Mouse (Mus musculus) ES-Bruce4 (cell line): ENCODE measurements around the gene 4930519G04Rik.

ENCODE experiments used
- CTCF ChIP-seq: IDR thresholded peaks from one replicate; pipeline ENCODE4 v1.8.1; 2011; ENCODE audit warnings: low read depth, low read length
- EP300 ChIP-seq: IDR thresholded peaks from 2 replicates; pipeline ENCODE4 v1.6.1; 2011; ENCODE audit warnings: low read depth, low read length; ENCODE audit not compliant: insufficient read depth
- POLR2A ChIP-seq: IDR thresholded peaks from one replicate; pipeline ENCODE4 v1.8.1; 2011; ENCODE audit warnings: low read length; ENCODE audit not compliant: insufficient read depth

DNA sequence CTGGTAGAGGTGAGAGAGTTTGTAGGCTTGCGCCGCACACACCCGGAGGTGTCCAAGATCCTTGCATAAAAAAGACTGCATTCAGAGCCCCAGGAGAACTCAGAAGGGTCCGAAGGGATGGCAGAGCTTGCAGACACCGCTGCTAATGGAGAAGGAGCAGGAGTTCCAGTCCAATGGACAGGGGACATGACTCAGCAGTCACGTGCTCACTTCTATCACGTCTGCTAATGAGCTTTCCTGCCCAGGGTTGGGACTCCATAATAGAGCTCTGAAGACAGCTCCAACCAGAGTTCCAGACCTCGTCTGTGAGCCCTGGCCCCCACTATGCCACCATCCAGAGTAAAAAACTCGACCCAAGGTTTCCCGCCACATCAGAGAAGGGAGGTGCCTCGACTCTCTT, 35.3 kb upstream of the 4930519G04Rik start:
- TF ChIP-seq POLR2A (no peak), CTCF (no peak), EP300 (peak; percentile 51; the same call in 1 of the 2 replicates)
